Mouse (Mus musculus) layer of hippocampus, adult 18-20 months (tissue): ENCODE measurements at regions not wholly inside any gene's neighbourhood (a gene's known extent, or its start where the extent isn't known, plus 50 kb on each side); places are given as distances from the start of the nearest gene placed in this dataset.

Source experiments
- DNase-seq, 2 experiments: peaks; one replicate each; pipeline ENCODE4 v3.0.0; 2022; ENCODE audit warnings: low spot score in 2 of 2

GRCm38 (mm10) chr6:75357286-75357685, 1140.3 kb downstream of the Gm9008 start:
- DNase-seq = peak in 1 of 2 experiments; percentile 23

GRCm38 (mm10) chr6:75341055-75341454, 1156.5 kb downstream of the Gm9008 start:
- DNase-seq = no peak
